Comparison of ENCODE assay signal across 27 mouse cellular contexts in the genomic region with DNA sequence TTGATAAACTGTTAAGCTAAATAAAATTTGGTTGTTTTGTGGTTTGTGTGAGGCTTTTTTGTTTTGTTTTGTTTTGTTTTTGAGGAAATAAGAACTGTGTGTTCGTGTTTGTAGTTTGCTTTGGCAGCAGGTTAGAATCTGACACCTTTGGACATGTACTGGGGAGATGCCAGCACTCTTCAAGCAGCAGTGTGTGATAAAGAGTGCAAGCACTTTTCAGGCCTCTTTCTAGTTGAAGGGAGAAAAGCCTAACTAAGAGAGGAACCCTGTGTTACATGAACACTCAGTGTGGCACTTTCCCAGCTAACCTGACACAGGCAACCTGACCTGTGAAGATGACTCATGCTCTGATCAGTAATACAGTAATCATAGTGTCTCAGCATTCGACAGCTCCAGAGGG. TPM values are rescaled to one million over a fixed set of nuclear protein-coding genes. Genes with fewer than 3 reads are reported as not detected.
A peak's percentile ranks its signal among the peaks of the same experiment; 100 is the strongest.
DNase-seq lines count a peak whose midpoint lies in the region; ATAC-seq and TF ChIP-seq lines count a peak whose summit lies in the region.
"Had no signal": no experiment of that assay in that cellular context is flagged by ENCODE, and none has a peak within 500 bp of the region (broad histone marks: within the 10 kb centered on the region; RNA-seq: fewer than 3 reads in every experiment).

No protein-coding gene starts in this region.

- no peak overlapping the region for H3K4me3 ChIP-seq in lung, embryonic 16.5 days (ENCODE audit: low read length)
- H3K4me3 ChIP-seq: embryonic facial prominence, embryonic 15.5 days; gastrocnemius, adult 2 months; hindbrain, embryonic 13.5 days; limb, embryonic 13.5 days; stomach, embryonic 15.5 days had no signal

- H3K27ac ChIP-seq in lung, embryonic 16.5 days (ENCODE audit: low read length) = no peak overlapping the region
- H3K27ac ChIP-seq: embryonic facial prominence, embryonic 15.5 days; gastrocnemius, adult 2 months; hindbrain, embryonic 13.5 days; kidney, postnatal 0 days; limb, embryonic 13.5 days; liver, embryonic 14.5 days; stomach, embryonic 15.5 days had no signal

- no peak for TF ChIP-seq POLR2A in brain, embryonic 14.5 days (IDR thresholded peaks at IDR 0.05; ENCODE audit: borderline replicate concordance, extremely low read depth, insufficient read depth, insufficient read length, poor library complexity, severe bottlenecking)

- 0 out of 2 replicates have a peak, but pooled peaks have one; percentile 57 for ATAC-seq in lung, embryonic 16.5 days (ENCODE audit: low read depth)
- ATAC-seq: forebrain, embryonic 14.5 days had no signal

- H3K27me3 ChIP-seq in lung, embryonic 16.5 days (ENCODE audit: control insufficient read depth, insufficient read depth, low read depth, low read length) = no peaks in the 10 kb centered on the region
- H3K27me3 ChIP-seq: CH12.LX; embryonic facial prominence, embryonic 15.5 days; hindbrain, embryonic 13.5 days; limb, embryonic 13.5 days; stomach, embryonic 15.5 days had no signal

- no peak overlapping the region for H3K9ac ChIP-seq in lung, embryonic 16.5 days (ENCODE audit: low read length)
- H3K9ac ChIP-seq: embryonic facial prominence, embryonic 15.5 days; hindbrain, embryonic 13.5 days; limb, embryonic 13.5 days; liver, embryonic 14.5 days; stomach, embryonic 15.5 days had no signal

- 57% methylated on average over 2 of the region's 2 CpGs for WGBS in lung, embryonic 16.5 days

- H3K36me3 ChIP-seq in lung, embryonic 16.5 days (ENCODE audit: control insufficient read depth, insufficient read depth, low read length) = peaks cover 25% of the 10 kb centered on the region

- no peaks in the 10 kb centered on the region for H3K9me3 ChIP-seq in lung, embryonic 16.5 days (ENCODE audit: control insufficient read depth, low read length)
- H3K9me3 ChIP-seq: embryonic facial prominence, embryonic 15.5 days; G1E; hindbrain, embryonic 13.5 days; limb, embryonic 13.5 days; stomach, embryonic 15.5 days had no signal

- intact Hi-C loops in heart, postnatal 10 days (cut with DNase I) = no loop called here

- DNase-seq in heart, adult 8-10 months (ENCODE audit: low spot score) = peak; percentile 36
- no peak for DNase-seq in heart, postnatal 4 days
- DNase-seq in lung, postnatal 4 days = no peak
- peak; percentile 8 for DNase-seq in brain, embryonic 14.5 days (ENCODE audit: low read depth)
- DNase-seq in heart, postnatal 10 days = peak; percentile 50 to 57
- no peak for DNase-seq in thymus, postnatal 0 days (ENCODE audit: low spot score)
- DNase-seq: adrenal gland, postnatal 10 days; B cell, adult 2 months; cerebellum, adult 8-10 months; gastrocnemius, adult 2 months; kidney, adult 18-20 months; layer of hippocampus, adult 9-11 months; thymus, postnatal 4 days had no signal

- no peaks in the 10 kb centered on the region for H3K4me1 ChIP-seq in lung, embryonic 16.5 days (replicated peaks; ENCODE audit: control insufficient read depth, insufficient read depth, low read length)
- H3K4me1 ChIP-seq: embryonic facial prominence, embryonic 15.5 days; hindbrain, embryonic 13.5 days; limb, embryonic 13.5 days; stomach, embryonic 15.5 days had no signal

- no peak for TF ChIP-seq CTCF in brain, embryonic 14.5 days (IDR thresholded peaks at IDR 0.05; ENCODE audit: borderline replicate concordance, extremely low read depth, insufficient read depth, insufficient read length)

- H3K4me2 ChIP-seq in lung, embryonic 16.5 days (ENCODE audit: low read depth, low read length) = no peak overlapping the region
- H3K4me2 ChIP-seq: embryonic facial prominence, embryonic 15.5 days; hindbrain, embryonic 13.5 days; limb, embryonic 13.5 days; midbrain, embryonic 11.5 days; stomach, embryonic 15.5 days had no signal

RNA-seq across cellular contexts. Expression of a gene that starts 17.7 kb away (rescaled TPM):
- 10 to 100 TPM; 34.0 to 37.2 (median 36.1) TPM for total RNA-seq in heart, adult 8-10 months (2022)
- total RNA-seq in heart, postnatal 4 days (2021) = 10 to 100 TPM; 36.4 to 42.8 TPM
- 24.9 and 27.3 TPM in 2 replicates for polyA plus RNA-seq in lung, embryonic 16.5 days (2015; fragmentation: Nextera tagmentation; extraction: Ambion mirVana)
- polyA plus RNA-seq in brain, embryonic 14.5 days (2012; rRNA removed) = 26.0 and 33.2 TPM in 2 replicates
- total RNA-seq in heart, postnatal 10 days (2021) = 10 to 100 TPM; 42.8 to 44.0 TPM
- polyA plus RNA-seq in thymus, postnatal 0 days (2015; fragmentation: Nextera tagmentation; extraction: Ambion mirVana) = 17.5 and 18.2 TPM in 2 replicates

RNA-seq across cellular contexts. Expression of a gene that starts 18.1 kb away (rescaled TPM):
- 10 to 100 TPM; 64.0 to 72.6 (median 68.3) TPM for total RNA-seq in heart, adult 8-10 months (2022)
- total RNA-seq in heart, postnatal 4 days (2021) = 100 to 1,000 TPM in 1 of 2 experiments, 10 to 100 TPM in 1; 94.4 to 103 TPM
- 135 and 150 TPM in 2 replicates for polyA plus RNA-seq in lung, embryonic 16.5 days (2015; fragmentation: Nextera tagmentation; extraction: Ambion mirVana)
- polyA plus RNA-seq in brain, embryonic 14.5 days (2012; rRNA removed) = 51.4 and 60.3 TPM in 2 replicates
- 10 to 100 TPM; 67.9 to 75.9 TPM for total RNA-seq in heart, postnatal 10 days (2021)
- polyA plus RNA-seq in thymus, postnatal 0 days (2015; fragmentation: Nextera tagmentation; extraction: Ambion mirVana) = 149 and 167 TPM in 2 replicates

RNA-seq across cellular contexts. Expression of a gene that starts 24.7 kb away (rescaled TPM):
- total RNA-seq in heart, adult 8-10 months (2022) = 1 to 10 TPM in 2 of 4 experiments, under 1 TPM in 2; 0.79 to 1.6 (median 0.97) TPM
- total RNA-seq in heart, postnatal 4 days (2021) = 1 to 10 TPM; 1.5 TPM
- 1.7 and 1.9 TPM in 2 replicates for polyA plus RNA-seq in lung, embryonic 16.5 days (2015; fragmentation: Nextera tagmentation; extraction: Ambion mirVana)
- 22.7 and 38.8 TPM in 2 replicates for polyA plus RNA-seq in brain, embryonic 14.5 days (2012; rRNA removed)
- 1 to 10 TPM; 1.0 to 1.2 TPM for total RNA-seq in heart, postnatal 10 days (2021)
- 0.41 and 0.86 TPM in 2 replicates for polyA plus RNA-seq in thymus, postnatal 0 days (2015; fragmentation: Nextera tagmentation; extraction: Ambion mirVana)
- total RNA-seq: CH12.LX; common myeloid progenitor, adult 5-6 weeks; granulocyte monocyte progenitor cell, adult 5-6 weeks; megakaryocyte progenitor cell, adult 5-6 weeks had no signal
- polyA plus RNA-seq: G1E had no signal

RNA-seq across cellular contexts. Expression of a gene that starts 26.0 kb away (rescaled TPM):
- total RNA-seq in heart, adult 8-10 months (2022) = not detected
- under 1 TPM in 1 of 2 experiments, not detected in 1; 0.38 TPM for total RNA-seq in heart, postnatal 4 days (2021)
- 1.7 and 2.3 TPM in 2 replicates for polyA plus RNA-seq in lung, embryonic 16.5 days (2015; fragmentation: Nextera tagmentation; extraction: Ambion mirVana)
- 2.3 and 2.6 TPM in 2 replicates for polyA plus RNA-seq in brain, embryonic 14.5 days (2012; rRNA removed)
- total RNA-seq in heart, postnatal 10 days (2021) = not detected
- 0.90 and 1.5 TPM in 2 replicates for polyA plus RNA-seq in thymus, postnatal 0 days (2015; fragmentation: Nextera tagmentation; extraction: Ambion mirVana)
- total RNA-seq: G1E; gastrocnemius, adult 2 months; megakaryocyte progenitor cell, adult 5-6 weeks had no signal
- polyA plus RNA-seq: G1E had no signal

RNA-seq across cellular contexts. Expression of a gene that starts 53.7 kb away (rescaled TPM):
- total RNA-seq in heart, adult 8-10 months (2022) = 1 to 10 TPM; 3.4 to 4.9 (median 4.9) TPM
- total RNA-seq in heart, postnatal 4 days (2021) = 1 to 10 TPM; 8.4 to 9.3 TPM
- polyA plus RNA-seq in lung, embryonic 16.5 days (2015; fragmentation: Nextera tagmentation; extraction: Ambion mirVana) = 2.5 and 5.2 TPM in 2 replicates
- 5.2 and 6.7 TPM in 2 replicates for polyA plus RNA-seq in brain, embryonic 14.5 days (2012; rRNA removed)
- 1 to 10 TPM; 6.8 to 8.7 TPM for total RNA-seq in heart, postnatal 10 days (2021)
- polyA plus RNA-seq in thymus, postnatal 0 days (2015; fragmentation: Nextera tagmentation; extraction: Ambion mirVana) = 11.9 and 12.0 TPM in 2 replicates
- total RNA-seq: CH12.LX had no signal
- polyA plus RNA-seq: G1E had no signal

Comparison
In these comparisons a context has a peak if more than half of its experiments do, and no peak if none do; other contexts are left out.
1. DNase-seq: peak in heart, adult 8-10 months (single experiment), brain, embryonic 14.5 days (single experiment) and heart, postnatal 10 days (2 of 2); none in heart, postnatal 4 days (single experiment), lung, postnatal 4 days (0 of 2) and thymus, postnatal 0 days (single experiment).